Mouse (Mus musculus) lung, postnatal 0 days (tissue): ENCODE measurements around the gene Taf15.

Experiments
- CTCF ChIP-seq: IDR thresholded peaks from 2 replicates; pipeline ENCODE4 v1.5.1; 2016; ENCODE audit warnings: antibody characterized with exemption, mild to moderate bottlenecking
- EP300 ChIP-seq: IDR thresholded peaks from 2 replicates; pipeline ENCODE4 v1.6.1; 2016; ENCODE audit warnings: antibody characterized with exemption, mild to moderate bottlenecking, control low read depth

DNA sequence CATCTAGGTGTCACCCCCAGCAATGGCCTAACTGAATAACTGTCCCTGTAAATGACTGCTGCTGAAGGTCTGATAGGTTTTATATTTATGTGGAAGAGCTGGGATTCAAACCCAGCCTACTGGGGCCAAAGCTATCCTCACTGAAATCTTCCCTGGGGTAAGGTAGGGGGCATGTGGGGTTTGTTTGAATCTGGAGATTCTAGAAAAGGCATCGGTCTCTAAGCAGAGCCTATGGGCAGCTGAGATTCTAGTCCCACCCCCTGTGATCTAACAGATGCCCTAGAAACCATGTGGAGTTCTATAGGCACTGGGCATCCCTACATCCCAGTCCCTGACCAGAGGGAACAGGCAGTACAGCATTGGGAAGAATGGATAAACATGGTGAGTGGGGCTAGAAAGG is 35.5 kb upstream of the Taf15 start, which contains the start of gene 1700020L24Rik:
- TF ChIP-seq EP300 (no peak), CTCF (no peak)
